Mouse (Mus musculus) kidney, postnatal 25 days (tissue): Measurements from ENCODE around the gene Mmp17.
"Not testable (repeated sequence)": the region's sequence is repeated elsewhere in the genome, so short reads cannot be mapped to it uniquely, and the experiment has no call there.

Source experiments
- DNase-seq, 2 experiments: peaks; one replicate each; pipeline ENCODE4 v3.0.0; 2021; ENCODE audit warnings: mixed read lengths in 2 of 2

Gene Mmp17

GRCm38 (mm10) chr5:129594116-129595114, 10.4 kb downstream of the Mmp17 start:
- peak; percentile 81 to 88 for DNase-seq

- peak in 1 of 2 experiments; percentile 47 for DNase-seq
Observed at GRCm38 (mm10) chr5:129602071-129602487, 18.1 kb downstream of the Mmp17 start.

GRCm38 (mm10) chr5:129607476-129607875, 23.5 kb downstream of the Mmp17 start:
- DNase-seq, result no peak

- peak; percentile 82 to 88 for DNase-seq
Observed at GRCm38 (mm10) chr5:129611060-129611459, 27.1 kb downstream of the Mmp17 start.

GRCm38 (mm10) chr5:129620600-129620999, 36.6 kb downstream of the Mmp17 start:
- DNase-seq, result not testable (repeated sequence)

- DNase-seq, result peak in 1 of 2 experiments; percentile 44
Observed at GRCm38 (mm10) chr5:129621361-129621760, 37.4 kb downstream of the Mmp17 start.

- peak; percentile 32 to 53 for DNase-seq
Observed at GRCm38 (mm10) chr5:129626099-129626498, 42.1 kb downstream of the Mmp17 start.

GRCm38 (mm10) chr5:129626586-129626985, 42.6 kb downstream of the Mmp17 start:
- not testable (repeated sequence) for DNase-seq

GRCm38 (mm10) chr5:129632270-129633250, 48.6 kb downstream of the Mmp17 start:
- DNase-seq, result not testable (repeated sequence)

- no peak for DNase-seq
Observed at GRCm38 (mm10) chr5:129650858-129651257, 66.9 kb downstream of the Mmp17 start.

GRCm38 (mm10) chr5:129657016-129657415, 73.0 kb downstream of the Mmp17 start:
- DNase-seq, result no peak

- no peak for DNase-seq
Observed at GRCm38 (mm10) chr5:129657931-129658330, 74.0 kb downstream of the Mmp17 start.
